Comparison of ENCODE assay signal across 15 mouse cellular contexts in the genomic region with DNA sequence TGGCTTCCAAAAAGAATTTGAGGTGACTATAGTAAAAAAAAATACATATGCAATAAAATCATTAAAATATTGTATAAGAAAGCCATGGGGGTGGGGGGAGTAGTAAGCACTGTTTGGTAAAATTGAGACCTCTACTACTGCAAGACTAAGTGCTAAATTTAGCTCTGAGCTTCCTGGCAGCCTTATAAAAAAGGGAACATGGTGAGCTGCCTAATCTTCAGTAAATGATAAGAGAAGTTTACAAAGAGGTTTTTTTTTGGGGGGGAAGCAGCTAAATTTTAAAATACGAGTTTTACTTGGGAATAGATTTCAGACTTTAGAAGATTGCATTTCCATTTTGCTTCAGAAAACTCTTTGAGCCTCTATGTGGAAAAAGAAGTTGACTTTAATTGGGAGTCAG. TPM values are rescaled to one million over a fixed set of nuclear protein-coding genes. Genes with fewer than 3 reads are reported as not detected.
"Had no signal": no experiment of that assay in that cellular context is flagged by ENCODE, and none has a peak within 500 bp of the region (broad histone marks: within the 10 kb centered on the region; RNA-seq: fewer than 3 reads in every experiment).

No protein-coding gene starts in this region.

- H3K9me3 ChIP-seq: kidney, embryonic 15.5 days; neural tube, embryonic 12.5 days had no signal

- H3K9ac ChIP-seq: kidney, embryonic 15.5 days; liver, embryonic 14.5 days; liver, postnatal 0 days; lung, embryonic 14.5 days; neural tube, embryonic 12.5 days had no signal

- ATAC-seq: liver, postnatal 0 days had no signal

- DNase-seq: liver, postnatal 0 days; lung, postnatal 36 days; midbrain, embryonic 14.5 days; retina, postnatal 1 day; right cerebral cortex, postnatal 25 days; thymus, adult 18-20 months; thymus, postnatal 36 days had no signal

- H3K36me3 ChIP-seq: kidney, embryonic 15.5 days; neural tube, embryonic 12.5 days had no signal

- H3K27ac ChIP-seq: kidney, embryonic 15.5 days; liver, embryonic 14.5 days; neural tube, embryonic 12.5 days had no signal

- H3K4me3 ChIP-seq: kidney, embryonic 15.5 days; megakaryocyte, embryonic 14.5 days; neural tube, embryonic 12.5 days had no signal

- H3K4me2 ChIP-seq: kidney, embryonic 15.5 days; liver, embryonic 11.5 days; lung, embryonic 14.5 days; midbrain, embryonic 11.5 days; neural tube, embryonic 12.5 days had no signal

RNA-seq across cellular contexts. Expression of a gene that starts 3.7 kb away (rescaled TPM):
- total RNA-seq: neutrophil, adult 5-6 weeks had no signal
